Mouse (Mus musculus) heart, postnatal 0 days (tissue): ENCODE data around the gene Cpsf4.

ENCODE experiments used
- CTCF ChIP-seq: IDR thresholded peaks from 2 replicates; pipeline ENCODE4 v1.5.1; 2016; ENCODE audit warnings: antibody characterized with exemption, control low read depth, low read depth
- EP300 ChIP-seq: IDR thresholded peaks from 2 replicates; pipeline ENCODE4 v1.6.1; 2016; ENCODE audit warnings: antibody characterized with exemption, low read depth

DNA sequence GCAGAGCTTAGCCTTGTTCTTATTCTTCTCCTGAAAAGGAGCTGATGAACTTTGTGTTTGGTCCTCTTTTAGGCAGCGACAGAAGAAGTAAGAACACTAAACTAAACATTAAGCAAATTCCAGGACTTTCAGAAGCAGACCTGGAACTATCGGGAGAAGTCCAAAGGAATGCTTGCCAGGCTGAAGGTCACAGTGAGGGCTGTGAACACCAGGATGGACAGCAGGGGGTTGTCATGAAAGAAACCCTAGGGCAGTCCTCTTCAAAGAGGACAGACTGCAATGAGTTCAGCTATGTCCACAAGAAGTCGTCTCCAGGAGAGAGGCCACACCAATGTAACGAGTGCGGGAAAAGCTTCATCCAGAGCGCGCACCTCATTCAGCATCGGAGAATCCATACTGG, 53.0 kb downstream of the Cpsf4 start:
- TF ChIP-seq CTCF (no peak), EP300 (no peak)
